Mouse (Mus musculus): ENCODE measurements around the gene Gm10837. TPM values are rescaled to one million over a fixed set of nuclear protein-coding genes. Genes with fewer than 3 reads are reported as not detected.

Gm10837 gene
- polyA plus RNA-seq, 1 experiment from 2014 or later, result not detected

DNA sequence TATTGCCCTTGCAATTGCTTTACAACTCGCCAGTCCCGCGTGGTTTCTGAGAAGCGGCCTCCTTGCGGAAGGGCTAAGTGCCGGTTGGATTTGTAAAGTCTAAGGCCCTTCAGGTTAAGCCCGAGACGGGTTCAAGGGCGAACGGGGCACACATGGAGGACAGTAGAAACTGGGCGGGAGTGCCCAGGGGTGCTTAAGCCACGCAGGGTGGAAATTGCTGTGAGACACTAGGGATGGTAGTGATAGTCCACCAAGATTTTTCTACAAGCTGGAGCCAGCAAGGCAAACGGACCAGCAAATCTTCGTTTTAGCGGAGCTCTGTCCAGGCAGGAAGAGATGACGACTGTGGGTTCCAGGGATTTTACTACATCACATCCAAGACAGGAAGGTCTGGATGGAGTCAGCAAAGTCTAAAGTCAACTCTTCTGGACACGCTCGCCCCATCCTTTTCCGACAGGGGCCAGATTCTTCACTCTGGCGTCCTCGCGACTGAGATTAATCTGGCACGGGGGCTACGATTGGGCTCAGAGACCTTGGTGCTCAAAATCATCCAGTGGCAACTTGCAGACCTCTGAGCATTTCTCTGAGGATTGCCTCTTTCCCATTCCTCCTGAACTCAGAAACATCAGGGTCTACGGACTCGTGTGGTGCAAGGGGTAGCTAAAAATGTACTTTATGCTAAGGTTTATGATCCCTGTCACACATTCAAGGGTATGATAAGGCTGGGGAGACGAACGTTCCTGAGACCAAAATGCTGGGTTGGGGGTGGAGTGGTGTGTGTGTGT is 21.2 kb upstream of the Gm10837 start:
- TF ChIP-seq EP300 (IDR thresholded peaks at IDR 0.05; ENCODE audit: low read depth) (no peak), CTCF (IDR thresholded peaks at IDR 0.05; ENCODE audit: low read depth) (no peak)
- Histone ChIP-seq H3K4me1 (ENCODE audit: insufficient read depth) (peaks cover 1% of the 10 kb centered on the region), H3K36me3 (replicated peaks; ENCODE audit: insufficient read depth, low read length) (no peaks in the 10 kb centered on the region), H3K4me3 (ENCODE audit: low read depth, low read length) (no peak overlapping the region), H3K9me3 (ENCODE audit: low read length) (no peaks in the 10 kb centered on the region), H3K9ac (replicated peaks) (no peak overlapping the region), H3K27me3 (ENCODE audit: insufficient read depth, low read length) (peaks cover 99% of the 10 kb centered on the region), H3K4me2 (ENCODE audit: low read depth, low read length) (no peak overlapping the region), H3K27ac (ENCODE audit: low read depth) (no peak overlapping the region)
- DNase-seq, result no peak
- no peak for ATAC-seq
- WGBS (ENCODE audit: insufficient replicate concordance), result 3% methylated on average over 28 of the region's 28 CpGs

DNA sequence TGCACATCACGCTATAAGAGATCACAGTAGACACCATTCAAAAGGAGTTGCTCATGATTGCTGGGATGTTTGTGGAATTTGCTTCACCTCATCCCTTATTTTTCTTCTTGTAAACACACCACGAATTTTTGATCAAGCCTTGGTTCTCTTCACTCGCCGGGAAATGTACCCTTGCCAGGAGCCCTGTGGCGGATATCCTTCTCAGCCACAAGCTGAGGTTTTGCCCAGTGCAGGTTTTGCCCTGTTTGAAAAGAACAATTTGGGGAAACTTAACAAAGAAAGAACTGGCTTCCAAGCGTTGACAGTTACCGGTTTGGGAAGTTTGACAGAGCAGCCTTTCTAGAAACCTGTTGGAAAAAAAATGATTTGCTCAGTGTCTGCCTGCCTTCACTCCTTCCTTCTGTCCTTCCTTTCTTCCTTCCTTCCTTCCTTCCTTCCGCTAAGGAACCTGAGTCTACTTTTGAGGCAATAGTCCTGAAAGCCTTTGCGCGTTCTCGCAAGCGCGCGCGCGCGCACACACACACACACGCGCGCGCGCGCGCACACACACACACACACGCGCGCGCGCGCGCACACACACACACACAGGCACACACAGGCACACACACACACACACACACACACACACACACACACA is 18.8 kb upstream of the Gm10837 start:
- Histone ChIP-seq H3K4me2 (ENCODE audit: low read depth, low read length) (no peak overlapping the region), H3K36me3 (replicated peaks; ENCODE audit: insufficient read depth, low read length) (no peaks in the 10 kb centered on the region), H3K27me3 (ENCODE audit: insufficient read depth, low read length) (peaks cover 100% of the 10 kb centered on the region), H3K9ac (replicated peaks) (no peak overlapping the region), H3K4me1 (ENCODE audit: insufficient read depth) (peaks cover 13% of the 10 kb centered on the region), H3K9me3 (ENCODE audit: low read length) (no peaks in the 10 kb centered on the region), H3K27ac (ENCODE audit: low read depth) (no peak overlapping the region), H3K4me3 (ENCODE audit: low read depth, low read length) (no peak overlapping the region)
- 6% methylated on average over 31 of the region's 31 CpGs for WGBS (ENCODE audit: insufficient replicate concordance)
- TF ChIP-seq EP300 (IDR thresholded peaks at IDR 0.05; ENCODE audit: low read depth), result no peak
- TF ChIP-seq CTCF (IDR thresholded peaks at IDR 0.05; ENCODE audit: low read depth), result no peak
- ATAC-seq (no peak), DNase-seq (no peak)

DNA sequence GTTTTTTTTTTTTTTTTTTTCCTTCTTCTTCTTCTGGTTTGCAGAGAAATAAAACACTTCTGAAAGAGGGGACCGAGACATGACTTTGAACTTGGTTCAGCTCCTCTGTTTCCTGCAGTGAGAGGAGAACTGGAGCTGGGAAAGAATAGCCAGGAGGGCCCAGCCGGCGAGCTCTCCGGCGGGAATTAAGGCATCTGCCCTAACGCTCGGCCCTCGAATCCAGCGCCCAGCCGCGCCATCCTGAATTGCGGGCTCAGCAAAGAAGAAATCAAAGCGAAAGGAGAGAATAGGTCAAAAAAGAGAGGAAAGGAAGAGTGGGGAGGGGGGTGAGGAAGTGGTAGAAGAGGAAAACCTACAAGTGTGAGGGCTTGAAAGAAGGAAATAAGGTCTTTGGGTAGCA is 18.2 kb upstream of the Gm10837 start:
- Histone ChIP-seq H3K36me3 (replicated peaks; ENCODE audit: insufficient read depth, low read length) (no peaks in the 10 kb centered on the region), H3K9ac (replicated peaks) (no peak overlapping the region), H3K4me1 (ENCODE audit: insufficient read depth) (peaks cover 13% of the 10 kb centered on the region), H3K27ac (ENCODE audit: low read depth) (no peak overlapping the region), H3K4me3 (ENCODE audit: low read depth, low read length) (no peak overlapping the region), H3K27me3 (ENCODE audit: insufficient read depth, low read length) (peaks cover 100% of the 10 kb centered on the region), H3K9me3 (ENCODE audit: low read length) (no peaks in the 10 kb centered on the region), H3K4me2 (ENCODE audit: low read depth, low read length) (no peak overlapping the region)
- 2% methylated on average over 13 of the region's 13 CpGs for WGBS (ENCODE audit: insufficient replicate concordance)
- TF ChIP-seq CTCF (IDR thresholded peaks at IDR 0.05; ENCODE audit: low read depth) (no peak), EP300 (IDR thresholded peaks at IDR 0.05; ENCODE audit: low read depth) (no peak)
- DNase-seq (no peak), ATAC-seq (no peak)

DNA sequence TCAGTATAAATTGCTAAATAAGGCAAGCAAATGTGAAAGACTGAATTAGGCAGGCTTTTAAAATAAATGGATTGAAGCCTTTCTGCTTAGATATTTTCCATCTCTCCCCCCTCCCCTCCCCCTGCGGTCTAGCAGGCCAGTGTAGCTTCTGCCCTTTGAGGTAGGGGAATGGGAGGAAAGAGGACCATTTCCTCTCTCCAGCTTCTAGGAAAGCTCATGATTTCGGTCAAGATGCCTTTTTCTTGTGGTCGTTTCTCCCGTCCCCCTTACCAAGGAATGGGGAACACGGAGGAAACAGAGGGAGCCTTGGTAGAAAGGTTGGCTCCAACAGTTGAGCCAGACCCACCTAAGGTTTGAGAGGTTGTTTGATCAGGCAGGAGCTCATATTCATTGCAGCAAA is 17.7 kb upstream of the Gm10837 start:
- H3K4me1 ChIP-seq (ENCODE audit: insufficient read depth), result peaks cover 13% of the 10 kb centered on the region
- no peak for TF ChIP-seq CTCF (IDR thresholded peaks at IDR 0.05; ENCODE audit: low read depth)
- TF ChIP-seq EP300 (IDR thresholded peaks at IDR 0.05; ENCODE audit: low read depth), result no peak
- H3K27me3 ChIP-seq (ENCODE audit: insufficient read depth, low read length), result peaks cover 100% of the 10 kb centered on the region

DNA sequence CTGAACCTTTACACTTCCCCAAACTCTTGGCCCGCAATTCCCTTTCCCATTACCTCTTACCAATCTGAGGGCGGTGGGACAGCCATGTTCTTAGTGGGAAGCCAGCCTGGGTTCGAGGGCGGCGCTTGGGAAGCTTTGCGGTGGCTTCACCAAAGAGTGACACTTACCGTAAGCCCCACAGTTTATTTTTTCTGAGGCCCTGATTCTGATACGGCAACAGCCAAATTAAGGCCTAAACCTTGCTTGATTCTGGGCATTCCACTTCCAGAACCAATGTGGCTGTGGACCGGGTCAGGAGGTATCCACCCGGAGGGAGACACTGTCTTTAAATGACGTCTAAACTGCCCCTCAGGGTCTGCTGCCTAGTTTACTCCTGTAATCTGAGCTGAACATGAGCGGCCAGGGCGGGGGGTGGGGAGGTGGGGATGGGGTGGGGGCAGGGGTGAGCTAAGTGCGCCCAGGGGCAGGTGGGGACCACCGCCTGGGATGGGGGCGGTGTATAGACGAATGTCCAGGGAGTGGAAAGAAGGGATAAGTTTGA is 17.1 kb upstream of the Gm10837 start:
- ATAC-seq, result no peak
- no peak for TF ChIP-seq CTCF (IDR thresholded peaks at IDR 0.05; ENCODE audit: low read depth)
- no peak for TF ChIP-seq EP300 (IDR thresholded peaks at IDR 0.05; ENCODE audit: low read depth)
- H3K27ac ChIP-seq (ENCODE audit: low read depth), result no peak overlapping the region
- peaks cover 13% of the 10 kb centered on the region for H3K4me1 ChIP-seq (ENCODE audit: insufficient read depth)
- no peaks in the 10 kb centered on the region for H3K36me3 ChIP-seq (replicated peaks; ENCODE audit: insufficient read depth, low read length)
- H3K9me3 ChIP-seq (ENCODE audit: low read length), result no peaks in the 10 kb centered on the region
- no peak overlapping the region for H3K9ac ChIP-seq (replicated peaks)
- peaks cover 100% of the 10 kb centered on the region for H3K27me3 ChIP-seq (ENCODE audit: insufficient read depth, low read length)
- 3% methylated on average over 17 of the region's 17 CpGs for WGBS (ENCODE audit: insufficient replicate concordance)
- no peak for DNase-seq
- no peak overlapping the region for H3K4me2 ChIP-seq (ENCODE audit: low read depth, low read length)
- no peak overlapping the region for H3K4me3 ChIP-seq (ENCODE audit: low read depth, low read length)

More for the DNA sequence above, 17.7 kb upstream of the Gm10837 start:
- Histone ChIP-seq H3K4me2 (ENCODE audit: low read depth, low read length) (no peak overlapping the region), H3K9me3 (ENCODE audit: low read length) (no peaks in the 10 kb centered on the region), H3K36me3 (replicated peaks; ENCODE audit: insufficient read depth, low read length) (no peaks in the 10 kb centered on the region), H3K9ac (replicated peaks) (no peak overlapping the region), H3K4me3 (ENCODE audit: low read depth, low read length) (no peak overlapping the region), H3K27ac (ENCODE audit: low read depth) (no peak overlapping the region)
- DNase-seq (no peak), ATAC-seq (no peak)
- WGBS (ENCODE audit: insufficient replicate concordance), result 1% methylated on average over 5 of the region's 5 CpGs

All from liver, postnatal 0 days (tissue).